Mouse (Mus musculus) heart, postnatal 0 days (tissue): ENCODE measurements at regions not wholly inside any gene's neighbourhood (a gene's known extent, or its start where the extent isn't known, plus 50 kb on each side); places are given as distances from the start of the nearest gene placed in this dataset.

Experiments
- CTCF ChIP-seq: IDR thresholded peaks from 2 replicates; pipeline ENCODE4 v1.5.1; 2016; ENCODE audit warnings: antibody characterized with exemption, control low read depth, low read depth
- EP300 ChIP-seq: IDR thresholded peaks from 2 replicates; pipeline ENCODE4 v1.6.1; 2016; ENCODE audit warnings: antibody characterized with exemption, low read depth

DNA sequence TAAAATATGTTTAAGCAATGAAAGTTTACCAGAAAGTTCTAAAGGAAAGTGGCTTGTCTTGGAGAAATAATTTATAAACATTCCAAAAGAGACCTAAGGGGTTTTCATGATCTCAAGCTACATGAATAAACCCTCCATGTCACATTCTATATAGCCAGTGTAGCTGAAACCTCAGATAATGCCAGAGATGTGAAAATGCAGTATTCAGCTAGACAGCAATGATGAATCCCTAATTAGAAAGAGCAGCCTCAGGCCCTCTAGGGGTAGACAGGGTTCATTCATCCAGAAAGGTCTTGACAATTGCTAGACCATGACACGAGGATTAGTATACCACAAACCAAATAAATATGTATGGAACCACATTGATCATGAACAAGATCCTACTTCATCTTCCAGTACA, 97.2 kb upstream of the Nox4 start:
- no peak for TF ChIP-seq EP300
- no peak for TF ChIP-seq CTCF
